Mouse (Mus musculus) myocyte (in vitro differentiated cells): ENCODE measurements around the gene Trrap. TPM values are rescaled to one million over a fixed set of nuclear protein-coding genes. Genes with fewer than 3 reads are reported as not detected.

ENCODE experiments used
- H3K27me3 ChIP-seq: one replicate; pipeline ENCODE4 v1.6.1; 2011; ENCODE audit not compliant: control insufficient read depth, insufficient read depth, insufficient read length
- H3K36me3 ChIP-seq: one replicate; pipeline ENCODE4 v1.6.1; 2011; ENCODE audit not compliant: control insufficient read depth, insufficient read depth
- H3K4me2 ChIP-seq: one replicate; pipeline ENCODE4 v1.6.1; 2011; ENCODE audit warnings: low read depth, control low read depth
- H3K4me3 ChIP-seq: one replicate; pipeline ENCODE4 v1.5.1; 2011; ENCODE audit warnings: mild to moderate bottlenecking, control low read depth, moderate library complexity
- H3K79me2 ChIP-seq: one replicate; pipeline ENCODE4 v1.6.1; 2011; ENCODE audit not compliant: control insufficient read depth, insufficient read depth
- H3ac ChIP-seq: one replicate; pipeline ENCODE4 v1.6.1; 2011; ENCODE audit not compliant: control insufficient read depth, insufficient read length
- CEBPB ChIP-seq: IDR thresholded peaks from 2 replicates; pipeline ENCODE4 v1.6.1; 2011; ENCODE audit warnings: mild to moderate bottlenecking, moderate library complexity; ENCODE audit not compliant: poor library complexity, insufficient read depth, severe bottlenecking
- E2F4 ChIP-seq: IDR thresholded peaks from one replicate; pipeline ENCODE4 v1.6.1; 2011; ENCODE audit warnings: mild to moderate bottlenecking, control low read depth, moderate library complexity; ENCODE audit not compliant: insufficient read depth
- MAX ChIP-seq: IDR thresholded peaks from one replicate; pipeline ENCODE4 v1.6.1; 2011; ENCODE audit warnings: low read depth, mild to moderate bottlenecking, control low read depth
- MYOD1 ChIP-seq, 3 experiments: IDR thresholded peaks; one replicate each; pipeline ENCODE4 v1.6.1; 2011; ENCODE audit warnings: control low read depth in 2 of 3, low read depth in 2 of 3, mild to moderate bottlenecking in 2 of 3, moderate library complexity in 1 of 3; ENCODE audit not compliant: insufficient read length in 2 of 3, control insufficient read depth in 1 of 3
- MYOG ChIP-seq, 3 experiments: IDR thresholded peaks; one replicate each; pipeline ENCODE4 v1.6.1; 2011; ENCODE audit warnings: control low read depth in 2 of 3, low read depth in 2 of 3, mild to moderate bottlenecking in 2 of 3; ENCODE audit not compliant: insufficient read length in 2 of 3, control insufficient read depth in 1 of 3, insufficient read depth in 1 of 3
- POLR2A ChIP-seq: IDR thresholded peaks from one replicate; pipeline ENCODE4 v1.6.1; 2011; ENCODE audit warnings: low read depth, mild to moderate bottlenecking, control low read depth, moderate library complexity; ENCODE audit not compliant: insufficient read length
- POLR2AphosphoS2 ChIP-seq: IDR thresholded peaks from one replicate; pipeline ENCODE4 v1.6.1; 2011; ENCODE audit warnings: low read depth, control low read depth; ENCODE audit not compliant: insufficient read length
- REST ChIP-seq: IDR thresholded peaks from one replicate; pipeline ENCODE4 v1.6.1; 2011; ENCODE audit warnings: mild to moderate bottlenecking, control low read depth, moderate library complexity; ENCODE audit not compliant: insufficient read depth, insufficient read length
- SRF ChIP-seq: IDR thresholded peaks from one replicate; pipeline ENCODE4 v1.6.1; 2011; ENCODE audit warnings: low read depth; ENCODE audit not compliant: control insufficient read depth, insufficient read length
- TCF12 ChIP-seq: IDR thresholded peaks from one replicate; pipeline ENCODE4 v1.6.1; 2011; ENCODE audit warnings: mild to moderate bottlenecking, control low read depth; ENCODE audit not compliant: poor library complexity, insufficient read depth, severe bottlenecking
- TCF3 ChIP-seq: IDR thresholded peaks from one replicate; pipeline ENCODE4 v1.6.1; 2011; ENCODE audit warnings: low read depth, control low read depth; ENCODE audit not compliant: insufficient read length
- USF1 ChIP-seq: IDR thresholded peaks from one replicate; pipeline ENCODE4 v1.6.1; 2011; ENCODE audit warnings: low read depth, mild to moderate bottlenecking, control low read depth, moderate library complexity
- polyA plus RNA-seq: library from polyadenylated mRNA; unstranded; fragments of >200 nt; fragmentation: generic; extraction: Trizol; gene quantifications from one replicate; pipeline ENCODE4 v1.2.1, GENCODE M21; 2012; ENCODE audit warnings: missing spikeins

The Trrap gene
- polyA plus RNA-seq, 1 experiment: 40.2 TPM

- Histone ChIP-seq H3K79me2 (peaks cover 35% of the 10 kb centered on the region), H3K36me3 (peaks cover 8% of the 10 kb centered on the region), H3K4me2 (peak overlapping the region; percentile 82), H3K27me3 (peaks cover 4% of the 10 kb centered on the region), H3ac (peak overlapping the region; percentile 84), H3K4me3 (peak overlapping the region; percentile 95)
- TF ChIP-seq E2F4 (no peak), REST (no peak), POLR2AphosphoS2 (no peak), CEBPB (no peak), POLR2A (no peak), USF1 (no peak), SRF (no peak), MAX (no peak), MYOG (IDR thresholded peaks at IDR 0.05; ENCODE audit: control insufficient read depth in 1 of 3, insufficient read depth in 1 of 3, insufficient read length in 2 of 3, low read depth in 2 of 3) (no peak), MYOD1 (IDR thresholded peaks at IDR 0.05; ENCODE audit: control insufficient read depth in 1 of 3, insufficient read length in 2 of 3, low read depth in 2 of 3) (no peak), TCF12 (no peak), TCF3 (no peak)
Observed at GRCm38 (mm10) chr5:144769067-144769482, 1.5 kb downstream of the Trrap start.

DNA sequence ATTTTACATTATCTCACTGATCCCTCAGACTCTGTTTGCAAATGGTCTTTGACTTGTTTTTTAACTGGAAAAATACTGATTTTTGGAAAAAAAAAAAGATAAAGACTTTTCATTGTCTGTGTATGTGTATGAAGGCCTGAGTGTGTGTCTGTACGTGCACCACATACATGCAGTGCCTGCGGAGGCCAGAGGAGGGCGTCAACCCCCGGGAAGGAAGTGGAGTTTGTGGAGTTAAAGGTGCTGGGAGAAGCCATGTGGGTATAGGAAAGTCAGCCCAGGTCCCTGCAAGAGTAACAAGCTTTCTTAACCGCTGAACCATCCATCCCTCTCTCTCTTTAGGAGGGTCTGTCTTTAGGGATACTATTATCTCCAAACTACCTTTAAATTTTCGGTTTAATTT lies 5.7 kb downstream of the Trrap start:
- TF ChIP-seq USF1 (no peak), REST (no peak), E2F4 (no peak), POLR2A (no peak), MAX (no peak), MYOD1 (IDR thresholded peaks at IDR 0.05; ENCODE audit: control insufficient read depth in 1 of 3, insufficient read length in 2 of 3, low read depth in 2 of 3) (no peak), TCF3 (no peak), TCF12 (no peak), SRF (no peak), CEBPB (no peak), MYOG (IDR thresholded peaks at IDR 0.05; ENCODE audit: control insufficient read depth in 1 of 3, insufficient read depth in 1 of 3, insufficient read length in 2 of 3, low read depth in 2 of 3) (no peak), POLR2AphosphoS2 (no peak)
- H3K4me3 ChIP-seq: no peak overlapping the region
- no peaks in the 10 kb centered on the region for H3K27me3 ChIP-seq

DNA sequence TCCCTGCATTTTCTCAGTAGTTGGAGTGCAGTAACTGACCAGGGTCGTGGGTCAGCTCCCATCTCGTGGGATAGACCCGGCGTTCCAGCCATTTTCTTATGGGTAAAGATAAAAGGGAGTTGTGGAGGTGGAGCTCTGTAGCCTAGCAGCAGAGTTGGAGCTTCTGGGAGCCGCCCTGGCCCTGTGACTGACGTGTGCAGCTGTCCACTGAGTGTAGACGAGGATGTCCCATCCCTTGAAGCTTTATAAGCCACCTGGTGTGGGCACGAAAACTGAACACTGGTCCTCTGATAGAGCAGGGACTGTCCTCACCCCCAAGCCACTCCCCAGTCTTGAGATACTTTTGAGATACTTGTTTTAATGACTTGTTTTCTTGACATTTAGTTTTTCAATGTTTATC lies 13.1 kb downstream of the Trrap start:
- peaks cover 67% of the 10 kb centered on the region for H3K36me3 ChIP-seq
- TF ChIP-seq MYOD1 (IDR thresholded peaks at IDR 0.05; ENCODE audit: control insufficient read depth in 1 of 3, insufficient read length in 2 of 3, low read depth in 2 of 3): peak in 2 of 3 experiments; percentile 81 to 86
- TF ChIP-seq TCF12: no peak
- peak in 1 of 3 experiments; percentile 30 for TF ChIP-seq MYOG (IDR thresholded peaks at IDR 0.05; ENCODE audit: control insufficient read depth in 1 of 3, insufficient read depth in 1 of 3, insufficient read length in 2 of 3, low read depth in 2 of 3)
- H3K4me3 ChIP-seq: no peak overlapping the region
- H3K79me2 ChIP-seq: peaks cover 7% of the 10 kb centered on the region
- no peak overlapping the region for H3ac ChIP-seq
- H3K4me2 ChIP-seq: no peak overlapping the region
- no peaks in the 10 kb centered on the region for H3K27me3 ChIP-seq

More for the DNA sequence above, 5.7 kb downstream of the Trrap start:
- Histone ChIP-seq H3ac (no peak overlapping the region), H3K79me2 (peaks cover 42% of the 10 kb centered on the region), H3K36me3 (peaks cover 32% of the 10 kb centered on the region), H3K4me2 (no peak overlapping the region)

DNA sequence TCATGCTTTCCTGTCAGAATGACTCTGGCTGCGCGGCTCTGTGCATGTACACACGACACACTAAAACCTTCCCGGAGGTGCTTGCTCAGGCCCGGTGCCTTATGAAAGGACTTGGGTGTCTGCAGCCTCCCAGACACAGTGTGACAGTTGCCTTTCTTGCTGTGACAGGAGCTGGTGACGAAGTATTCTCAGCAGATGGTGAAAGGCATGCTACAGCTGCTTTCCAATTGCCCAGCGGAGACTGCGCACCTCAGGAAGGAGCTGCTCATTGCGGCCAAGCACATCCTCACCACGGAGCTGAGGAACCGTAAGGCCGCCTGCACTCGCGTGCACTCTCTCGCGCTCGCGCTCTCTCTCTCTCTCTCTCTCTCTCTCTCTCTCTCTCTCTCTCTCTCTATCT lies 18.9 kb downstream of the Trrap start:
- Histone ChIP-seq H3K4me2 (no peak overlapping the region), H3K27me3 (no peaks in the 10 kb centered on the region), H3K4me3 (no peak overlapping the region), H3K36me3 (peaks cover 39% of the 10 kb centered on the region), H3ac (no peak overlapping the region), H3K79me2 (no peaks in the 10 kb centered on the region)
- TF ChIP-seq TCF3 (no peak), SRF (no peak), TCF12 (no peak), MYOD1 (IDR thresholded peaks at IDR 0.05; ENCODE audit: control insufficient read depth in 1 of 3, insufficient read length in 2 of 3, low read depth in 2 of 3) (no peak), CEBPB (no peak), MAX (no peak), E2F4 (no peak), MYOG (IDR thresholded peaks at IDR 0.05; ENCODE audit: control insufficient read depth in 1 of 3, insufficient read depth in 1 of 3, insufficient read length in 2 of 3, low read depth in 2 of 3) (no peak), REST (no peak), POLR2A (no peak), POLR2AphosphoS2 (no peak), USF1 (no peak)

DNA sequence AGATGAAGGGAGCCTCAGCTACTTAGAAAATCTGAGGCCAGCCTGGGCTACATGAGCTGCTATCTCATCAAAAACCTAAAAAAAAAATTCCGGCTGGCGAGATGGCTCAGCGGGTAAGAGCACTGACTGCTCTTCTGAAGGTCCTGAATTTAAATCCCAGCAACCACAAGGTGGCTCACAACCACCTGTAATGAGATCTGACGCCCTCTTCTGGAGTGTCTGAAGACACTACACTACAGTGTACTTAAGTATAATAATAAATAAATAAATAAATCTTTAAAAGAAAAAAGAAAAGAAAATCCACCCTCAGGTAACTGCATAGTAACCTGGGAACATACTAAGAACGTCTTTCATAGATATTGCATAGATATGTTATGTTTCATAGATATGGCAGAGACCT lies 25.8 kb downstream of the Trrap start:
- Histone ChIP-seq H3K79me2 (no peaks in the 10 kb centered on the region), H3ac (no peak overlapping the region), H3K4me3 (no peak overlapping the region), H3K27me3 (no peaks in the 10 kb centered on the region), H3K36me3 (peaks cover 32% of the 10 kb centered on the region), H3K4me2 (no peak overlapping the region)
- TF ChIP-seq USF1: no peak
- TF ChIP-seq TCF12: no peak
- no peak for TF ChIP-seq TCF3
- no peak for TF ChIP-seq POLR2A
- no peak for TF ChIP-seq SRF
- no peak for TF ChIP-seq POLR2AphosphoS2
- TF ChIP-seq E2F4: no peak
